Mouse (Mus musculus) gastrocnemius, postnatal 10 days (tissue): Measurements from ENCODE around the gene Fam107b. TPM values are rescaled to one million over a fixed set of nuclear protein-coding genes. Genes with fewer than 3 reads are reported as not detected.
A peak's percentile ranks its signal among the peaks of the same experiment; 100 is the strongest.

ENCODE experiments used
- DNase-seq: peaks from one replicate; pipeline ENCODE4 v3.0.0; 2021; ENCODE audit warnings: mixed read lengths
- total RNA-seq, 2 experiments: library from RNA; stranded (reverse); gene quantifications; 2 replicates each; pipeline ENCODE4 v1.2.3; 2021

The Fam107b gene
- total RNA-seq, 2 experiments from 2014 or later = 12.7 to 14.0 TPM

GRCm38 (mm10) chr2:3608868-3609854 is 38.9 kb downstream of the Fam107b start:
- DNase-seq = no peak

DNA sequence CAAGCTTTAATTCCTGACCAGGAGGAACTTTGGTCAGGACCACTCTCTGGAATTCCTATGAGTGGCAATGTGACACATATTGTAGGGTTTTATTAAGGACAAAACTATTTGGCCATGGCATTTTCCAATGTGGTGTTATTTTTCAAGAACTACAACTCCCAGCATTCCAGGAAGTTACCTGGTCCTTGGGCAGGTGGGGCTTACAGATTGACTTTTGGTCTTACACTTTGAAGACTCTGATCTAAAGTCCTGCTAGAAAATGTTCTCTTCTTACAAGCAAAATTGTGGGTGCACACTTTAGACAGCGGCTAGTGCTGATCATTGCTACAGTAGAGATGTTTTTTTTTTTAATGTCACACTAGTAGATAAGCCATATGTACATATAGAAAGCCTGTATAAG is 48.2 kb downstream of the Fam107b start:
- DNase-seq = no peak

- DNase-seq = no peak
Observed at GRCm38 (mm10) chr2:3621568-3621967, 51.3 kb downstream of the Fam107b start.

DNA sequence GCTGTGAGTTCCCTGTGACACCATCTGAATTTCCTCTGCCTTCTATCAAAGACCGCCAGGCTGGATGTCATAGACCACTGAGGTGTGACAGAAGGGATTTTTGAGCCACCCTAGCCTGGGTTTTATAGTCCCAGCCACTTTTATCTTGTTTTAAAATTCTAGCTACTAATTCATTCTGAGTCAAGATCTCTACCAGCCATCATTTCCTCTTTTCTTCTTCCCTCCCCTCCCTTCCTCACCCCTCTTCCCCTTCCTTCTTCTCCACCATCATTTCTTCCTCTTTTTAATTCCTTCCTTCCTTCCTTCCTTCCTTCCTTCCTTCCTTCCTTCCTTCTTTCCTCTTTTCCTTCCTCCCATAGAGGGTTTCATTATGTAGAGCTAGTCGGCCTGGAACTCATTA is 51.9 kb downstream of the Fam107b start:
- no peak for DNase-seq

DNA sequence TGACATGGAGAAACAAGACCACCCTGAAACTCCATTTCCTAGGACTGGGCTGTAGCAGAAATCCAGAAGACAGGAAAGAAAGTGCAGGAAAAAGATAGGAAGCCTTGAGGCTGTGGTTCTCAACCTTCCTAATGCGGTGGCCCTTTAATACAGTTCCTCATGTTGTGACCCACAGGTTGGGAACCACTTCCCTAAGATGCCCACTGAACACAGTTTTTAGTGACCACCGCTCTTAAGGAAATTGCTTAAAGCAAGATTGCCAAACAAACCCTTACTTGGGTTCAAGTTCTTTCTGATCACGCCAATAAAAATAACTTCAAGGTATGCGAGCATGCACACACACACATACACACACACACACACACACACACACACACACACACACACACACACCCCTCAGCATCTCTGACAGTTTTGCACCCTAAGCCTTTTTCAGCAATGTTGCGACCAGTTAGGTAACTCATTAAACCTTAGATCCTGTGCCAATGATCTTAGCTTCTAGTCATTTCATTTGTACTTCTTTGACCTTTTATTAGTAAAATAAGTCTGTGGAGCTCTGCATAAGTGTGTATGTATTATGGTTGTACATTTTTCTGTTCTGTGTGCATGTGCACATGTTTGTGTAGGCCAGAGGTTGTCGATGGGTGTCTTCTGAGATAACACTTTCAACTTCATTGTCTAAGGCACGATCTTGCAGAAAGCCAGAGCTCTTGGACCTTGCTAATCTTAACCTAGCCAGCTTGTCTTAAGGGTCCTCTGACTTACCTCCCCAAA is 53.1 kb downstream of the Fam107b start:
- DNase-seq = no peak

- DNase-seq = no peak
Observed at GRCm38 (mm10) chr2:3623981-3624584, 53.8 kb downstream of the Fam107b start.

- DNase-seq = no peak
Observed at GRCm38 (mm10) chr2:3629096-3629495, 58.8 kb downstream of the Fam107b start.

DNA sequence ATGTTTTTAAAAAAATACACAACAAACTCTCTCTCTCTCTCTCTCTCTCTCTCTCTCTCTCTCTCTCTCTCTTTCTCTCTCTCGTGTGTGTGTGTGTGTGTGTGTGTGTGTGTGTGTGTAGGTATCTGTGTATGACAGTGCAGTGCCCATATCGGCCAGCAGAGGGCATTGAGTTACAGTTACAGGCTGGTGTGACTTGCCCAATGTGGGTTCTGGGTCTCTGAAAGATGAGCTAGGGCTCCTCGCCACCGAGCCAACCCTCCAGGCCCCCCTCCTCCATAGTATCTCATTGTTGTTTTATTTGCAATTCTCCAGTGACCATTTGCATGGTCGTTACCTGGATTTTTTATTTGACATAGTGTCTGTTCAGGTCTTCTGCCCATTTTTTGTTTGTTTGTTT is 59.5 kb downstream of the Fam107b start:
- DNase-seq = no peak

- DNase-seq = no peak
Observed at GRCm38 (mm10) chr2:3630769-3631477, 60.6 kb downstream of the Fam107b start.

GRCm38 (mm10) chr2:3633137-3633536 is 62.8 kb downstream of the Fam107b start:
- peak; percentile 28 for DNase-seq

- DNase-seq = no peak
Observed at GRCm38 (mm10) chr2:3636771-3637170, 66.5 kb downstream of the Fam107b start.

DNA sequence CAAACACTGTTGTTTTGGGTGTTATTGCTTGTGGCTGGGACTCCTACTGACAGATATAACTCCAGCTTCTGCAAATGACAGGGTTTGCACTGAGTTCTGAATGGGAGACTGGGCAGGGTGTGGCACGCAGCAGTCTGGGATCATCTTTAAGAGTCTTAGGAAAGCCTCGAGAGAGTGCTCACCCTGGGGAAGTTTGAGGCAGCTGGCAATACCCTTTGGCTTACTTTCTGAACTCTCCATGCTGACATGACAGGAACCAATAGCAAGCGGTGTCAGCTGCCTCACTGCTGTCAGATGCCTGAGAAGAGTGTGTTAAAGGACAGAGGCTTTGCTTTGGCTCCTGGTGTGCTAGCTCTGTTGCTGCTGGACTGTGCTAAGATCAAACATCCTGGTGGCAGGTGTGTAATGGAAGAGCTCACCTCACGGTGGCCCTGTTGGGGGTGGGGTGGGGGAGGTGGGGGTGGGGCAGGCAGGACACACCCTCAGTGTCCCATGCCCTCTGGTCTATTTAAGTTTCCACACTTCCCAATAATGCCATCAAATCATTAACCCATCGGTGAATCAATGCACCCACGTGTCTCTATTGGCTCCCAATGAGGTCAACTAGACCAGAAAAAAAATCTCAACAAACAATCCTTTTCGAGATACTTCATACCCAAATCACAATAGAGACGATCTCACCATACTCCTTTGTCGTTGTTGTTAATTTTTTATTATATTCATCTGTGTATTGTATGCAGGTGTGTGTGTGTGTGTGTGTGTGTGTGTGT is 70.9 kb downstream of the Fam107b start:
- no peak for DNase-seq

DNA sequence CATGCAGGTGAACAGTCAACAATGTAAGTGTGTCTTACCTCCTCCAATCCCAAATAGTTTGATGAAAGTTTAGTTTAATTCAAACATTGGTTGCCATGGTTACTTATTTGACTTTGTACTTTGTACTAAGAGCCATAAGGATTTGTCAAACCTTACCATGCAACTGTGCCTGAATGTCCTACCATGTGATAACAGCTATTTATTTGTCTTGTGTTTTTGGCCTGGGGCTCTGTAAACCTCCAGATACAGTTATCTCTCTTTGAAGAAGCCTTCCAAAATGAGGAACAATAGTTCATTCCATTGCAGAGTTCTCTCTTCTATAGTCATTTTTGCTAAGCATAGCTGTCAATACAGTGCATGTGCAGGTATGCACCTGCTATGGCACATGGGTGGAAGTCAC is 72.7 kb downstream of the Fam107b start:
- DNase-seq = no peak

GRCm38 (mm10) chr2:3645741-3646140 is 75.5 kb downstream of the Fam107b start:
- no peak for DNase-seq

DNA sequence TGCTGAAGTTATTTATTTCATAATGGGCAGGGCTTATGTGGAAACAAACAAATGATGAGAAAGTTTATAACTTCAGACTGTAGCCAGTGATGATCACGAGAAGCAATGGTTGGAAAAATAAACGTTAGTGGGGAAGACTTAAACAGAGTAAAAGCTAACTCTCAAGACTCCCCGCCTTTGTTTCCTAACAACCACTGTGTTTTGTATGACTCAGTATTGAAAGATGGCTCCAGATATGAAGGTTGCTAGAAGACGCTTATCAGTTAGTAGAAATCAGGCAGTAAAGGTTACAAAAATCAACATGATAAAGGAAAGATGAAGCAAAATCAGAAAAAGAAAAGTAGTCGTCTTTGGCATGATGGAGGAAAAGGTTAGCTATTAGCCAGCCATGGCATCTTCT is 78.9 kb downstream of the Fam107b start:
- no peak for DNase-seq

GRCm38 (mm10) chr2:3654606-3655005 is 84.3 kb downstream of the Fam107b start:
- DNase-seq = no peak

DNA sequence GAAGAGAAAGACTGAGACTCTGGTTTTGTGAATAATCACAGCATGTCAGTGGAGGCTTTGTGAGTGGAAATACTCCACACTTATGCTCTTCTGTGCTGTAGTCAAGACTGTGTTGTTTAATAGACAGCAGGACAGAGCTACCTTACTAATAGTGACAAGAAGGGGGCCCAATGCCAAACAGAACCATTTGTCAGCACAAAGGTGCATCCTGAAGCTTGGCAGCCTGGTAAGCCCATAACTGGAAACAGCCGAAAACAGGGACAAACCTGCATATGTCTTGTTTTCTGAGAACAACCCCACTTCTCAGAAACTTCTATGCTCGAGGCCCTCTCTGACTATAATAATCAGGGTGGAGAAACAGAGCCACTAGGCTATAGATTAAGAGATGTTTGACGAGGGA is 85.8 kb downstream of the Fam107b start:
- no peak for DNase-seq

DNA sequence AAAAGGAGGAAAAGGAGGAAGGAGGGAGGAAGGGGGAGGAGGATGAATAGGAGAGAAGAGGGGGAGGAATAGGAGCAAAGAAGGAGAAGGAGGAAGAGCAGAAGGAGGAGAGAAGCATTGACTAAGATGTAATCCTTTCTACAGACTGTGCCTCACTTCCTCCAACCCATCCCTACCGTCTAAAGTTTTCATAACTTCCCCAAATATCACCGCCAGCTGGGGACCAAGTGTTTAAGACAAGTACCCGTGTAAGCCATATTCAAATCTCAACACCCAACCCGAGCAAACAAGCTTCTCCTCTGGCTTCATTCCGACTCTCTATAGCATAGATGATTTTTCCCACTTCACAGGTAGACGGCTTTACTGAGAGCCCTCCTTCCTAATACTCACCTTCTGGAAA is 86.5 kb downstream of the Fam107b start:
- DNase-seq = no peak

- DNase-seq = no peak
Observed at GRCm38 (mm10) chr2:3657376-3657775, 87.1 kb downstream of the Fam107b start.

DNA sequence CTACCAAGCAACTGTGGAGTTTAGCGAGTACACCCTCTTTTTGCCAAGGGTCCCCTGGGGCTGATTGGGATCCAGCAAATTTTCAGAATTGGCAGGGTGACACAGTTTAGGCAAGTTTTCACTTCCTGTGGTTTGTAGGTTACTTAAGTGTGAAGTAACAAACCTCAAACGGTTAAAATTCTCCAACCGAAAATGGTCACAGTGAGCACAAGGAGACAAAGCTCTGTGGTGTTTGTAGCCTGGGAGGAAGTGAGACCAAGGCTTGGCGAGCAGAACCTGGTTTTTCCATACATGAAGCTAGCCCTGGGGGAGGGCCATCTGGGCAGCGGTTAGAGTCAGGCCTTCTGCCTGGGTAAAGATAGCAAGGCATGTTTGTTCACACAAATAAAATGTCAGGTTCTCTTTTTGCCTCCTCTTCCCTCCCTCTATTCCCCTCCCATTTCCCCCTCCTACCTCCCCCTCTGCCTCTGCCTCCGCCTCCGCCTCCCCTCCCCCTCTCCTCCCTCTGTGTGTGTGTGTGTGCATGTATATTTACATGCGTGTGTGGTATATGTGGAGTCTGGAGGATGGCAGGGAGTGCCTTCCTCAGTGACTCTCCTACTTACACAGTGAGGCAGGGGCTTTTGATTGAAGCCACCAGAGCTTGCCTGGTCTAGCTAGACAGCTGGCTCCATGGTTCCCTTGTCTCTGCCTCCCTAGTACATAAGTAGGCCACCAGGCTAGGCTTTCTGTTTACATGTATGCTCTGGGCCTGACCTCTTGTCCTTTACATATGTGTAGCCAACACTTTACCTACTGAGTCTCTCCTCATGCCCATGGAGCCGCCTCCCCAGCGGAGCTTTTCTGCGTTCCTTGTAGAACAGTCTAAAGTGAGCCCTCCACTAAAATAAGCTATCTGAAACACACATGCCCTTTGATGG is 87.8 kb downstream of the Fam107b start:
- no peak for DNase-seq
